Mouse (Mus musculus): ENCODE measurements around the gene Cngb1. TPM values are rescaled to one million over a fixed set of nuclear protein-coding genes. Genes with fewer than 3 reads are reported as not detected.

Gene Cngb1
- 0.12 and 0.17 TPM in 2 replicates for polyA plus RNA-seq (2012; rRNA removed)

GRCm38 (mm10) chr8:95306431-95306830 lies at the start of gene Cngb1:
TSS of gene Cngb1 (minus strand) at chr8:95306585.

GRCm38 (mm10) chr8:95352151-95352870 lies 45.9 kb upstream of the Cngb1 start, which contains the start of gene Mmp15:
TSS of gene Mmp15 (plus strand) at chr8:95352268.

GRCm38 (mm10) chr8:95331720-95332436 lies 25.5 kb upstream of the Cngb1 start, which contains the start of the genes Zfp319 and Usb1:
TSS of gene Zfp319 (minus strand) at chr8:95331950.
TSS of gene Usb1 (plus strand) at chr8:95332284.

GRCm38 (mm10) chr8:95310342-95310970 lies 4.1 kb upstream of the Cngb1 start, which contains the start of gene Tepp:
TSS of gene Tepp (plus strand) at chr8:95310566.

GRCm38 (mm10) chr8:95202649-95203275 lies 103.6 kb downstream of the Cngb1 start, which contains the start of gene Kifc3:
TSS of gene Kifc3 (minus strand) at chr8:95202812.

Other genes starting within 250 kb of the Cngb1 start
- gene Katnb1, start 225.4 kb downstream of the Cngb1 start, polyA plus RNA-seq (2012; rRNA removed), result 28.8 and 36.1 TPM in 2 replicates
- 11.5 and 13.4 TPM in 2 replicates for gene Kifc3, start 103.8 kb downstream of the Cngb1 start, polyA plus RNA-seq (2012; rRNA removed)
- gene Tepp, start 4.0 kb upstream of the Cngb1 start, polyA plus RNA-seq (2012; rRNA removed), result 0.24 TPM in 1 of 2 replicates, not detected in the other
- 13.1 and 15.4 TPM in 2 replicates for gene Zfp319, start 25.4 kb upstream of the Cngb1 start, polyA plus RNA-seq (2012; rRNA removed)
- gene Usb1, start 25.7 kb upstream of the Cngb1 start, polyA plus RNA-seq (2012; rRNA removed), result 33.3 and 53.2 TPM in 2 replicates
- gene Mmp15, start 45.7 kb upstream of the Cngb1 start, polyA plus RNA-seq (2012; rRNA removed), result 15.4 and 17.8 TPM in 2 replicates
- gene Cfap20, start 128.3 kb upstream of the Cngb1 start, polyA plus RNA-seq (2012; rRNA removed), result 83.7 and 123 TPM in 2 replicates
- gene Csnk2a2, start 183.5 kb upstream of the Cngb1 start, polyA plus RNA-seq (2012; rRNA removed), result 36.9 and 65.6 TPM in 2 replicates
- gene Ccdc113, start 227.5 kb upstream of the Cngb1 start, polyA plus RNA-seq (2012; rRNA removed), result 0.30 and 0.34 TPM in 2 replicates